Mouse (Mus musculus) stomach, postnatal 0 days (tissue): ENCODE results near the gene Gm28036. TPM values are rescaled to one million over a fixed set of nuclear protein-coding genes. Genes with fewer than 3 reads are reported as not detected.

ENCODE experiments used
- ATAC-seq: fragments of 200-750 bp; cut with Nextera tagmentation; 2 replicates; pipeline ENCODE4 v1.8.0; 2017; ENCODE audit not compliant: low FRiP score, low TSS enrichment
- DNase-seq: peaks from one replicate; pipeline ENCODE4 v3.0.0-alpha.2; 2016; ENCODE audit warnings: low spot score
- H3K27ac ChIP-seq: fragments of 300-500 bp; sonication (generic); replicated peaks from 2 replicates; pipeline ENCODE4 v1.5.1; 2014; ENCODE audit warnings: mild to moderate bottlenecking, control low read depth
- H3K27me3 ChIP-seq: fragments of 300-500 bp; sonication (generic); 2 replicates; pipeline ENCODE4 v1.6.1; 2014; ENCODE audit warnings: low read length; ENCODE audit not compliant: control insufficient read depth, insufficient read depth
- H3K36me3 ChIP-seq: fragments of 300-500 bp; sonication (generic); 2 replicates; pipeline ENCODE4 v1.6.1; 2014; ENCODE audit warnings: low read length, mixed read lengths; ENCODE audit not compliant: control insufficient read depth, insufficient read depth
- H3K4me1 ChIP-seq: fragments of 300-500 bp; sonication (generic); replicated peaks from 2 replicates; pipeline ENCODE4 v1.6.1; 2014; ENCODE audit warnings: antibody characterized with exemption; ENCODE audit not compliant: control insufficient read depth, insufficient read depth
- H3K4me2 ChIP-seq: fragments of 300-500 bp; sonication (generic); replicated peaks from 2 replicates; pipeline ENCODE4 v1.6.1; 2014; ENCODE audit warnings: low read depth, mild to moderate bottlenecking, control low read depth, moderate library complexity
- H3K4me3 ChIP-seq: fragments of 300-500 bp; sonication (generic); 2 replicates; pipeline ENCODE4 v1.5.1; 2014; ENCODE audit warnings: low read depth, low read length, control low read depth
- H3K9ac ChIP-seq: fragments of 300-500 bp; sonication (generic); 2 replicates; pipeline ENCODE4 v1.6.1; 2014; ENCODE audit warnings: mild to moderate bottlenecking, low read length, control low read depth, mixed read lengths
- H3K9me3 ChIP-seq: fragments of 300-500 bp; sonication (generic); 2 replicates; pipeline ENCODE4 v1.6.1; 2016; ENCODE audit warnings: low read length; ENCODE audit not compliant: control insufficient read depth
- CTCF ChIP-seq: IDR thresholded peaks from 2 replicates; pipeline ENCODE4 v1.5.1; 2016; ENCODE audit warnings: antibody characterized with exemption, low read depth, mild to moderate bottlenecking, moderate library complexity
- EP300 ChIP-seq: optimal IDR thresholded peaks from 2 replicates; pipeline ENCODE3; 2016; ENCODE audit warnings: antibody characterized with exemption
- WGBS: fragments of 180-500 bp; shearing (Covaris S2); extraction: QIAGEN DNeasy Blood & Tissue Kit; methylation state at CpG from one replicate; pipeline ENCODE4 v1.1.7; 2014; 5-methylcytosine and 5-hydroxymethylcytosine counted together
- polyA plus RNA-seq: library from polyadenylated mRNA; unstranded; fragments of >200 nt; fragmentation: Nextera tagmentation; extraction: Ambion mirVana; gene quantifications from 2 replicates; pipeline ENCODE4 v1.2.1, GENCODE M21; 2015

The Gm28036 gene
- polyA plus RNA-seq, 1 experiment from 2014 or later = 5.1 TPM

GRCm38 (mm10) chr2:156079183-156079560, 47.7 kb downstream of the Gm28036 start:
- Histone ChIP-seq H3K9ac (no peak overlapping the region), H3K4me2 (no peak overlapping the region), H3K4me3 (no peak overlapping the region), H3K36me3 (peaks cover 16% of the 10 kb centered on the region), H3K4me1 (no peaks in the 10 kb centered on the region), H3K27ac (no peak overlapping the region), H3K9me3 (no peaks in the 10 kb centered on the region), H3K27me3 (no peaks in the 10 kb centered on the region)
- WGBS = 83% methylated on average over 8 of the region's 8 CpGs
- no peak for DNase-seq
- no peak for TF ChIP-seq EP300
- TF ChIP-seq CTCF = no peak
- no peak for ATAC-seq

- H3K4me1 ChIP-seq = no peaks in the 10 kb centered on the region
- WGBS = 85% methylated on average over 16 of the region's 16 CpGs
Observed at GRCm38 (mm10) chr2:156078421-156079182, 48.3 kb downstream of the Gm28036 start.

GRCm38 (mm10) chr2:156077461-156077860, 49.4 kb downstream of the Gm28036 start:
- H3K9ac ChIP-seq = no peak overlapping the region
- no peak overlapping the region for H3K27ac ChIP-seq
- no peaks in the 10 kb centered on the region for H3K4me1 ChIP-seq
- no peaks in the 10 kb centered on the region for H3K9me3 ChIP-seq
- ATAC-seq (peak; percentile 39; the same call in 1 of the 2 replicates), DNase-seq (no peak)
- H3K4me2 ChIP-seq = no peak overlapping the region
- H3K27me3 ChIP-seq = no peaks in the 10 kb centered on the region
- 87% methylated on average over 7 of the region's 7 CpGs for WGBS
- TF ChIP-seq CTCF (peak; percentile 47), EP300 (no peak)
- no peak overlapping the region for H3K4me3 ChIP-seq
- peaks cover 24% of the 10 kb centered on the region for H3K36me3 ChIP-seq

More at GRCm38 (mm10) chr2:156078421-156079182, 48.3 kb downstream of the Gm28036 start:
- DNase-seq = no peak
- H3K27ac ChIP-seq = no peak overlapping the region
- H3K4me2 ChIP-seq = no peak overlapping the region
- H3K9ac ChIP-seq = no peak overlapping the region
- H3K9me3 ChIP-seq = no peaks in the 10 kb centered on the region
- peaks cover 19% of the 10 kb centered on the region for H3K36me3 ChIP-seq
- H3K27me3 ChIP-seq = no peaks in the 10 kb centered on the region
- no peak for ATAC-seq
- TF ChIP-seq CTCF (no peak), EP300 (no peak)
- H3K4me3 ChIP-seq = no peak overlapping the region

GRCm38 (mm10) chr2:156073725-156074124, 53.2 kb downstream of the Gm28036 start:
- no peaks in the 10 kb centered on the region for H3K9me3 ChIP-seq
- WGBS = 71% methylated on average over 15 of the region's 15 CpGs
- no peaks in the 10 kb centered on the region for H3K27me3 ChIP-seq
- ATAC-seq = no peak
- H3K4me1 ChIP-seq = no peaks in the 10 kb centered on the region
- peaks cover 25% of the 10 kb centered on the region for H3K36me3 ChIP-seq
- H3K4me2 ChIP-seq = no peak overlapping the region
- no peak overlapping the region for H3K27ac ChIP-seq
- H3K9ac ChIP-seq = no peak overlapping the region
- TF ChIP-seq EP300 (no peak), CTCF (no peak)
- no peak for DNase-seq
- no peak overlapping the region for H3K4me3 ChIP-seq

- DNase-seq = no peak
- WGBS = 94% methylated on average over 10 of the region's 10 CpGs
- H3K27me3 ChIP-seq = no peaks in the 10 kb centered on the region
- H3K4me1 ChIP-seq = no peaks in the 10 kb centered on the region
- H3K9ac ChIP-seq = no peak overlapping the region
- H3K9me3 ChIP-seq = no peaks in the 10 kb centered on the region
- no peak overlapping the region for H3K4me3 ChIP-seq
- no peak for TF ChIP-seq CTCF
- TF ChIP-seq EP300 = no peak
- peaks cover 21% of the 10 kb centered on the region for H3K36me3 ChIP-seq
- no peak overlapping the region for H3K4me2 ChIP-seq
- no peak overlapping the region for H3K27ac ChIP-seq
- no peak for ATAC-seq
Observed at GRCm38 (mm10) chr2:156071236-156071635, 55.7 kb downstream of the Gm28036 start.

GRCm38 (mm10) chr2:156067916-156068315, 59.0 kb downstream of the Gm28036 start:
- Histone ChIP-seq H3K4me2 (no peak overlapping the region), H3K27me3 (no peaks in the 10 kb centered on the region), H3K9me3 (no peaks in the 10 kb centered on the region), H3K4me1 (no peaks in the 10 kb centered on the region), H3K4me3 (no peak overlapping the region), H3K27ac (no peak overlapping the region), H3K9ac (no peak overlapping the region), H3K36me3 (0 out of 2 replicates have a peak, but pooled peaks cover 3% of the 10 kb centered on the region)
- no peak for TF ChIP-seq CTCF
- no peak for TF ChIP-seq EP300
- WGBS = 87% methylated on average over 10 of the region's 10 CpGs
- ATAC-seq (no peak), DNase-seq (no peak)
